Mouse (Mus musculus) naive thymus-derived CD4-positive, alpha-beta T cell, adult 5 months (primary cell): ENCODE results near the gene Magea1. TPM values are rescaled to one million over a fixed set of nuclear protein-coding genes. Genes with fewer than 3 reads are reported as not detected.

Experiments
- polyA plus RNA-seq: library from polyadenylated mRNA; unstranded; fragments of 100-300 nt; shearing (Covaris generic); gene quantifications from one replicate; pipeline ENCODE4 v1.2.1, GENCODE M21; 2017

Gene Magea1
- polyA plus RNA-seq, result not detected

GRCm38 (mm10) chrX:155089693-155090092 lies at the start of gene Magea1:
TSS of gene Magea1 (minus strand) at chrX:155089793.

GRCm38 (mm10) chrX:155128312-155128711 lies 38.7 kb upstream of the Magea1 start, which contains the start of gene Cldn34b2:
TSS of gene Cldn34b2 (minus strand) at chrX:155128412.

GRCm38 (mm10) chrX:155093566-155093965 lies 4.0 kb upstream of the Magea1 start, which contains the start of gene Magea2:
TSS of gene Magea2 (minus strand) at chrX:155093666.

GRCm38 (mm10) chrX:155063045-155063444 lies 26.5 kb downstream of the Magea1 start, which contains the start of gene Magea5:
TSS of gene Magea5 (minus strand) at chrX:155063145.

Other genes with a start within 250 kb of the Magea1 start
- gene Cldn34b1, start 199.5 kb downstream of the Magea1 start, polyA plus RNA-seq, result not detected
- gene Magea6, start 153.8 kb downstream of the Magea1 start, polyA plus RNA-seq, result not detected
- gene Magea3, start 140.3 kb downstream of the Magea1 start, polyA plus RNA-seq, result not detected
- not detected for gene Magea8, start 93.9 kb downstream of the Magea1 start, polyA plus RNA-seq
- gene Magea5, start 26.6 kb downstream of the Magea1 start, polyA plus RNA-seq, result not detected
- gene Magea2, start 3.9 kb upstream of the Magea1 start, polyA plus RNA-seq, result not detected
- not detected for gene Cldn34b2, start 38.6 kb upstream of the Magea1 start, polyA plus RNA-seq
- gene Sat1, start 126.7 kb upstream of the Magea1 start, polyA plus RNA-seq, result 344 TPM
- gene Acot9, start 172.7 kb upstream of the Magea1 start, polyA plus RNA-seq, result 68.6 TPM